Mouse (Mus musculus): ENCODE results near the gene Mtmr2. TPM values are rescaled to one million over a fixed set of nuclear protein-coding genes. Genes with fewer than 3 reads are reported as not detected.

The Mtmr2 gene
- polyA plus RNA-seq, 1 experiment from 2014 or later, result 69.4 TPM

Other genes with a start within 250 kb of the Mtmr2 start
- gene Cep57, start 78.7 kb downstream of the Mtmr2 start, polyA plus RNA-seq (2016; fragmentation: Nextera tagmentation; extraction: Ambion mirVana), result 45.7 and 61.1 TPM in 2 replicates
- 21.5 and 22.1 TPM in 2 replicates for gene Fam76b, start 79.3 kb downstream of the Mtmr2 start, polyA plus RNA-seq (2016; fragmentation: Nextera tagmentation; extraction: Ambion mirVana)

Data from hindbrain, embryonic 10.5 days (tissue).